Mouse (Mus musculus): ENCODE data around the gene Nfkbia. TPM values are rescaled to one million over a fixed set of nuclear protein-coding genes. Genes with fewer than 3 reads are reported as not detected.

Nfkbia gene
- polyA plus RNA-seq (2012; ENCODE audit: insufficient read depth, insufficient read length, missing spikeins), result 143 TPM in 2 replicates

DNA sequence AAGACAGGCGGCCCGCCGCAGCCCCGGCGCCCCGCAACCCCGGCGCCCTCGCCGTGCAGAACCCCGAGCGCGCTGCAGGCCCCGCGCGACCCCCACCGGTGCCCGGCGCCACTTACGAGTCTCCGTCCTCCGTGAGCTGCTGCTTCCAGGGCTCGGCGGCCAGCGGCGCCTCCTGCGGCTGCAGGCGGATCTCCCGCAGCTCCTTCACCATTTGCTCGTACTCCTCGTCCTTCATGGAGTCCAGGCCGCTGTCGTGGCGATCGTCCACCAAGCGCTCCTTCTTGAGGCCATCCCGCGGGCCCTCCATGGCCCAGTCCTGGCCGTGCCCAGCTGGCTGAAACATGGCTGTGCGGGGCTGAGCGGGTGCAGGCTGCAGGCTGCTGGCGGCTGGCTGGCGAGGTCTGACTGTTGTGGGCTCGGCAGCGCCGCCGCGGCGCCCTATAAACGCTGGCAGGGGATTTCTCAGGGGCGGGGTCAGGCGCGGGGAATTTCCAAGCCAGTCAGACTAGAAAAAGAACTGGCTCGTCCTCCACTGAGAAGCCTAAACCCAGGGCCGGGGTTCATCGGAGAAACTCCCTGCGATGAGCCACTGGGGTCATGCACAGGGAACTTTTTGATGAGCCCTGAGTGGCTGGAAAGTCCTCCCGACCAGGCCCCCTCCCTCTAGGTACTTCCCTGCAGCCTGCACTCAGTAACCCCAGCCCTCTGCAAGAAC, at the start of gene Nfkbia:
TSS of gene Nfkbia (minus strand) at position 464 of the 715 bp plus-strand sequence.
- peak within 1 kb of the TSS; percentile 97 for H3K4me3 ChIP-seq (ENCODE audit: insufficient read depth, low read length)
- peak within 1 kb of the TSS; percentile 99 for H3K27ac ChIP-seq (ENCODE audit: insufficient read depth, low read depth, low read length)
- peaks cover 31% of the 10 kb centered on the region for H3K4me1 ChIP-seq (ENCODE audit: control insufficient read depth, insufficient read depth, low read length)
- no peak for TF ChIP-seq CTCF (IDR thresholded peaks at IDR 0.05; ENCODE audit: low read depth, low read length)
- TF ChIP-seq POLR2A (IDR thresholded peaks at IDR 0.05; ENCODE audit: borderline replicate concordance, low read depth, low read length), result peak; percentile 61

DNA sequence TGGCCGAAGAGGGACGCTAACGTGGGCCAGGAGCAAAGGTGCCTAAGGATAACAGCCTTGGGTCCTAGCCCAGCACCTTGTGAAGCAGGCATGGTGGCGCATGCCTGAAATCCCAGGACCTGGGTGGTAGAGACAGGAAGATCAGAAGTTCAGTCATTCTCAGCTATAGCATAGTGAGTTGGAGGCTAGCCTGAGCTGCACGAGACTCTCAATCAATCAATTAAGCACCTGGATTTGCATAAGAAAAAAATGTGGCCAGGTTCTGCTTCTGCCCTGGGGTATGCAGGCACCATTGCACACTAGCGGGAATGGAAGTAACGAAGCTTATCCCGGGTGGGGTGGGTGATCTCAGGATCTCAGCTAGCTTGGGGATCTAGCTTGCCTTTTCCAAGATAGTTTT, 46.7 kb upstream of the Nfkbia start:
- TF ChIP-seq CTCF (IDR thresholded peaks at IDR 0.05; ENCODE audit: low read depth, low read length) (no peak), POLR2A (IDR thresholded peaks at IDR 0.05; ENCODE audit: borderline replicate concordance, low read depth, low read length) (no peak)
- Histone ChIP-seq H3K4me3 (ENCODE audit: insufficient read depth, low read length) (no peak overlapping the region), H3K27ac (ENCODE audit: insufficient read depth, low read depth, low read length) (no peak overlapping the region), H3K4me1 (ENCODE audit: control insufficient read depth, insufficient read depth, low read length) (no peaks in the 10 kb centered on the region)

- Histone ChIP-seq H3K27ac (ENCODE audit: insufficient read depth, low read depth, low read length) (no peak overlapping the region), H3K4me1 (ENCODE audit: control insufficient read depth, insufficient read depth, low read length) (no peaks in the 10 kb centered on the region), H3K4me3 (ENCODE audit: insufficient read depth, low read length) (no peak overlapping the region)
- TF ChIP-seq CTCF (IDR thresholded peaks at IDR 0.05; ENCODE audit: low read depth, low read length), result no peak
- TF ChIP-seq POLR2A (IDR thresholded peaks at IDR 0.05; ENCODE audit: borderline replicate concordance, low read depth, low read length), result no peak
These were observed 46.0 kb upstream of the Nfkbia start for GRCm38 (mm10) chr12:55538328-55538971.

DNA sequence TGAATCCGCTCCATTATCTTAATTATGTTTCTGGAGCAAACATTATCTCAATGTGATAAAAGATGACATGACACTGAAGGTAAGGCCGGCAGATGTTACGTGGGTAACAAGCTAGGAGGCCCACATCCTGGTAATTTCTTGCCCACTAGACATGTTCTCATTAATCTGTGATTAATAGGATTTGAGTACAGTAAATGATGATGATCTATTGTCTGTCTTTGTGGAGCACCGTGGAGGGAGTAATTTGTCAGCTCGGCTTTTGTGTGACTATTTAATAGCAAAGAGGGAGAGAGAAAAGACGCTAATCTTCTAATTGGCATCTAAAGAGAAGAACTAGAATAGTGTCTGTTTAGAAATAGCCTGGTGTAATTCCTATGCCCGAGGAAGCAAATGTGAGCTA, 45.3 kb upstream of the Nfkbia start:
- TF ChIP-seq CTCF (IDR thresholded peaks at IDR 0.05; ENCODE audit: low read depth, low read length) (no peak), POLR2A (IDR thresholded peaks at IDR 0.05; ENCODE audit: borderline replicate concordance, low read depth, low read length) (no peak)
- no peaks in the 10 kb centered on the region for H3K4me1 ChIP-seq (ENCODE audit: control insufficient read depth, insufficient read depth, low read length)
- H3K27ac ChIP-seq (ENCODE audit: insufficient read depth, low read depth, low read length), result no peak overlapping the region
- no peak overlapping the region for H3K4me3 ChIP-seq (ENCODE audit: insufficient read depth, low read length)

DNA sequence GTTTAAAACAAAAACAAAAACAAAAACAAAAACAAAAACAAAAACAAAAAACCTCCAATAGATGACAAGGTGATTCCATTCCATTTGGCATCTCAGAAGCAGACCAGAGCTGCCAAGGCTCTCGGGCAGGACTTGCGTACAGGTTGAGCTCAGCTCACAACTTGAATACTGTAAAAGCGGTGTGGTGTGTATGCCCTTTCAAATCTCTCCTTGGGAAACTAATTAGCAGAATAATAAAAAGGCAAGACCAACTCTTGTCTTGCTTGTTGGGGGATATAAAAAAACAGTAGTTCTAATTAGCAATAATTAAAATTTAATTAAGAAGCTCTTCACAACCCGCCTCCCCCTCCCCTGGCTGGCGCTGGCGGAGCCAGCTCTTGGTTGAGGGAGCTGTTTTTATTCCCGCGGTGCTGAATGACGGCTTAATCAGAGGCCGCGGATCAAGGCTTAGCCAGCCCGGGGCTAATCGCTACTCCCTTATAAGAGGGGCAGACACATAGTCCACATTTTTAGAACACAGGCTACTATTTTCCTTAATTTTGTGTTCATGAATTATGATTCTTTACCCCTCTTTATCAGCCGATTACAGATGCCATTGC, 44.2 kb upstream of the Nfkbia start:
- no peak overlapping the region for H3K4me3 ChIP-seq (ENCODE audit: insufficient read depth, low read length)
- no peak for TF ChIP-seq CTCF (IDR thresholded peaks at IDR 0.05; ENCODE audit: low read depth, low read length)
- no peak for TF ChIP-seq POLR2A (IDR thresholded peaks at IDR 0.05; ENCODE audit: borderline replicate concordance, low read depth, low read length)

GRCm38 (mm10) chr12:55526983-55527752, 34.7 kb upstream of the Nfkbia start:
- H3K4me3 ChIP-seq (ENCODE audit: insufficient read depth, low read length), result no peak overlapping the region
- no peak overlapping the region for H3K27ac ChIP-seq (ENCODE audit: insufficient read depth, low read depth, low read length)
- TF ChIP-seq CTCF (IDR thresholded peaks at IDR 0.05; ENCODE audit: low read depth, low read length) (no peak), POLR2A (IDR thresholded peaks at IDR 0.05; ENCODE audit: borderline replicate concordance, low read depth, low read length) (no peak)
- no peaks in the 10 kb centered on the region for H3K4me1 ChIP-seq (ENCODE audit: control insufficient read depth, insufficient read depth, low read length)

More for the DNA sequence above, 44.2 kb upstream of the Nfkbia start:
- no peak overlapping the region for H3K27ac ChIP-seq (ENCODE audit: insufficient read depth, low read depth, low read length)
- H3K4me1 ChIP-seq (ENCODE audit: control insufficient read depth, insufficient read depth, low read length), result no peaks in the 10 kb centered on the region

GRCm38 (mm10) chr12:55518061-55518738, 25.8 kb upstream of the Nfkbia start:
- peak; percentile 94 for TF ChIP-seq CTCF (IDR thresholded peaks at IDR 0.05; ENCODE audit: low read depth, low read length)
- TF ChIP-seq POLR2A (IDR thresholded peaks at IDR 0.05; ENCODE audit: borderline replicate concordance, low read depth, low read length), result no peak
- Histone ChIP-seq H3K4me1 (ENCODE audit: control insufficient read depth, insufficient read depth, low read length) (no peaks in the 10 kb centered on the region), H3K27ac (ENCODE audit: insufficient read depth, low read depth, low read length) (no peak overlapping the region), H3K4me3 (ENCODE audit: insufficient read depth, low read length) (no peak overlapping the region)

DNA sequence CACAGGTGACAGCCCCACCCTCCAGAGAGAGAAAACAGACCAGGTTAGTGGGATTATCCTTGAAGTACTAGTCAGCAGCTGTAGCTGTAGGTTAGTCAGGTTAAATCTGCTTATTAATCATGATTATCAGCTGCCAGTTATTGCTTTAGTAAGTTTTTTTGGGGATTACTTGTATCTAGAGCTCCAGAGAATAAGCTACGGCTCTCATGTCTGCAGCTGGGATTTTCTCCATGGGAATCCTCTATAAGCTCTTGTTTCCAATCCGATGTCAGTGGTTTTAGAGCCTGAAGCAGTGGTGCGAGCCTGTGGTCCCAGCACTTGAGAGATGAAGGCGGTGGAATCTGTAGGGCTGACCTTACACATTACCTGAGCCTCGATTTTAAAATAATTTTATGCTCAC, 16.4 kb upstream of the Nfkbia start:
- H3K27ac ChIP-seq (ENCODE audit: insufficient read depth, low read depth, low read length), result no peak overlapping the region
- no peak for TF ChIP-seq CTCF (IDR thresholded peaks at IDR 0.05; ENCODE audit: low read depth, low read length)
- no peak for TF ChIP-seq POLR2A (IDR thresholded peaks at IDR 0.05; ENCODE audit: borderline replicate concordance, low read depth, low read length)
- peaks cover 6% of the 10 kb centered on the region; the same call in 1 of the 2 replicates for H3K4me1 ChIP-seq (ENCODE audit: control insufficient read depth, insufficient read depth, low read length)
- H3K4me3 ChIP-seq (ENCODE audit: insufficient read depth, low read length), result no peak overlapping the region

Data from bone marrow macrophage, adult 2 months (primary cell).